Mouse (Mus musculus) forebrain, embryonic 10.5 days (tissue): ENCODE results near the gene Polr3gl. TPM values are rescaled to one million over a fixed set of nuclear protein-coding genes. Genes with fewer than 3 reads are reported as not detected.
"Not testable (repeated sequence)": the region's sequence is repeated elsewhere in the genome, so short reads cannot be mapped to it uniquely, and the experiment has no call there.

Source experiments
- DNase-seq: peaks from one replicate; pipeline ENCODE4 v3.0.0-alpha.2; 2017; ENCODE audit warnings: low spot score; ENCODE audit errors: extremely low spot score
- H3K27ac ChIP-seq: fragments of 300-500 bp; sonication (generic); 2 replicates; pipeline ENCODE4 v1.5.1; 2016; ENCODE audit warnings: mild to moderate bottlenecking
- H3K27me3 ChIP-seq: fragments of 300-500 bp; sonication (generic); 2 replicates; pipeline ENCODE4 v1.6.1; 2016; ENCODE audit warnings: mild to moderate bottlenecking; ENCODE audit not compliant: poor library complexity, severe bottlenecking
- H3K36me3 ChIP-seq: fragments of 300-500 bp; sonication (generic); replicated peaks from 2 replicates; pipeline ENCODE4 v1.6.1; 2016; ENCODE audit warnings: mild to moderate bottlenecking, moderate library complexity
- H3K4me1 ChIP-seq: fragments of 300-500 bp; sonication (generic); 2 replicates; pipeline ENCODE4 v1.6.1; 2016
- H3K4me3 ChIP-seq: fragments of 300-500 bp; sonication (generic); 2 replicates; pipeline ENCODE4 v1.5.1; 2016; ENCODE audit warnings: mild to moderate bottlenecking, moderate library complexity
- H3K9me3 ChIP-seq: fragments of 300-500 bp; sonication (generic); 2 replicates; pipeline ENCODE4 v1.6.1; 2016; ENCODE audit warnings: mild to moderate bottlenecking, moderate library complexity
- WGBS: fragments of 180-500 bp; shearing (Covaris S2); methylation state at CpG from one replicate; pipeline ENCODE4 v1.1.7; 2016; 5-methylcytosine and 5-hydroxymethylcytosine counted together
- polyA plus RNA-seq: library from polyadenylated mRNA; unstranded; fragments of >200 nt; fragmentation: Nextera tagmentation; extraction: Ambion mirVana; gene quantifications from 2 replicates; pipeline ENCODE4 v1.2.1, GENCODE M21; 2016

Polr3gl gene
- polyA plus RNA-seq, result 23.8 and 27.3 TPM in 2 replicates

- no peaks in the 10 kb centered on the region for H3K9me3 ChIP-seq
- peak within 1 kb of the TSS; percentile 89 for H3K27ac ChIP-seq
- peak within 1 kb of the TSS; percentile 67 for H3K4me3 ChIP-seq
- peaks cover 45% of the 10 kb centered on the region for H3K27me3 ChIP-seq
- peak; percentile 94 for DNase-seq
- H3K4me1 ChIP-seq, result peaks cover 55% of the 10 kb centered on the region
- H3K36me3 ChIP-seq, result 0 out of 2 replicates have a peak, but pooled peaks cover 4% of the 10 kb centered on the region
- WGBS, result 0% methylated on average over 35 of the region's 38 CpGs
Observed at GRCm38 (mm10) chr3:96593790-96594560, at the start of gene Polr3gl. TSS of gene Polr3gl (minus strand) at chr3:96594181.

- peaks cover 57% of the 10 kb centered on the region for H3K36me3 ChIP-seq
Observed at GRCm38 (mm10) chr3:96639219-96639618, 45.2 kb upstream of the Polr3gl start.

GRCm38 (mm10) chr3:96636448-96636847 is 42.5 kb upstream of the Polr3gl start:
- Histone ChIP-seq H3K27me3 (no peaks in the 10 kb centered on the region), H3K27ac (peak overlapping the region; percentile 94; the same call in 1 of the 2 replicates), H3K36me3 (peaks cover 67% of the 10 kb centered on the region), H3K9me3 (no peaks in the 10 kb centered on the region), H3K4me1 (peaks cover 27% of the 10 kb centered on the region), H3K4me3 (peak overlapping the region; percentile 94)
- DNase-seq, result no peak
- 71% methylated on average over 11 of the region's 11 CpGs for WGBS

More at GRCm38 (mm10) chr3:96639219-96639618, 45.2 kb upstream of the Polr3gl start:
- Histone ChIP-seq H3K27me3 (no peaks in the 10 kb centered on the region), H3K9me3 (no peaks in the 10 kb centered on the region), H3K4me3 (no peak overlapping the region), H3K4me1 (peaks cover 27% of the 10 kb centered on the region), H3K27ac (no peak overlapping the region)
- DNase-seq, result peak; percentile 55
- WGBS, result 74% methylated on average over 1 of the region's 1 CpGs

- WGBS, result 13% methylated on average over 15 of the region's 15 CpGs
- H3K36me3 ChIP-seq, result peaks cover 67% of the 10 kb centered on the region
- no peak for DNase-seq
- H3K4me1 ChIP-seq, result peaks cover 32% of the 10 kb centered on the region
- H3K4me3 ChIP-seq, result peak overlapping the region; percentile 94
- H3K27ac ChIP-seq, result peak overlapping the region; percentile 94
- no peaks in the 10 kb centered on the region for H3K9me3 ChIP-seq
- H3K27me3 ChIP-seq, result no peaks in the 10 kb centered on the region
Observed at GRCm38 (mm10) chr3:96635906-96636305, 41.9 kb upstream of the Polr3gl start.

GRCm38 (mm10) chr3:96634928-96635879 is 41.2 kb upstream of the Polr3gl start, which contains the start of the genes Pex11b and Gm42957:
TSS of gene Pex11b (plus strand) at chr3:96635376.
TSS of gene Gm42957 (plus strand) at chr3:96635474.
- WGBS, result 2% methylated on average over 60 of the region's 60 CpGs
- Histone ChIP-seq H3K4me1 (peaks cover 37% of the 10 kb centered on the region), H3K27me3 (no peaks in the 10 kb centered on the region), H3K36me3 (peaks cover 66% of the 10 kb centered on the region), H3K27ac (peak within 1 kb of the TSS; percentile 94), H3K9me3 (no peaks in the 10 kb centered on the region), H3K4me3 (peak within 1 kb of the TSS; percentile 94)
- DNase-seq, result peak; percentile 75

- H3K4me3 ChIP-seq, result no peak overlapping the region
- WGBS, result 88% methylated on average over 1 of the region's 1 CpGs
- peaks cover 41% of the 10 kb centered on the region for H3K4me1 ChIP-seq
- H3K27ac ChIP-seq, result no peak overlapping the region
- H3K9me3 ChIP-seq, result no peaks in the 10 kb centered on the region
- no peaks in the 10 kb centered on the region for H3K27me3 ChIP-seq
- H3K36me3 ChIP-seq, result peaks cover 54% of the 10 kb centered on the region
- DNase-seq, result no peak
Observed at GRCm38 (mm10) chr3:96634015-96634414, 40.0 kb upstream of the Polr3gl start.

- H3K4me3 ChIP-seq, result no peak overlapping the region
- no peak for DNase-seq
- no peaks in the 10 kb centered on the region for H3K9me3 ChIP-seq
Observed at GRCm38 (mm10) chr3:96632058-96632457, 38.1 kb upstream of the Polr3gl start.

GRCm38 (mm10) chr3:96629729-96630600 is 36.0 kb upstream of the Polr3gl start, which contains the start of gene Rbm8a:
TSS of gene Rbm8a (plus strand) at chr3:96629933.
- Histone ChIP-seq H3K4me3 (peak within 1 kb of the TSS; percentile 77), H3K27me3 (no peaks in the 10 kb centered on the region), H3K27ac (peak within 1 kb of the TSS; percentile 95), H3K9me3 (no peaks in the 10 kb centered on the region), H3K4me1 (peaks cover 26% of the 10 kb centered on the region), H3K36me3 (peaks cover 58% of the 10 kb centered on the region)
- under 1% methylated on average over 48 of the region's 48 CpGs for WGBS
- peak; percentile 97 for DNase-seq

More at GRCm38 (mm10) chr3:96632058-96632457, 38.1 kb upstream of the Polr3gl start:
- H3K4me1 ChIP-seq, result peaks cover 44% of the 10 kb centered on the region
- H3K27ac ChIP-seq, result no peak overlapping the region
- peaks cover 45% of the 10 kb centered on the region for H3K36me3 ChIP-seq
- no peaks in the 10 kb centered on the region for H3K27me3 ChIP-seq

GRCm38 (mm10) chr3:96623201-96623600 is 29.2 kb upstream of the Polr3gl start:
- Histone ChIP-seq H3K4me3 (no peak overlapping the region), H3K36me3 (peaks cover 81% of the 10 kb centered on the region), H3K27me3 (no peaks in the 10 kb centered on the region), H3K4me1 (no peaks in the 10 kb centered on the region), H3K27ac (no peak overlapping the region), H3K9me3 (no peaks in the 10 kb centered on the region)
- WGBS, result 90% methylated on average over 4 of the region's 4 CpGs
- no peak for DNase-seq

GRCm38 (mm10) chr3:96617941-96618340 is 24.0 kb upstream of the Polr3gl start:
- peaks cover 80% of the 10 kb centered on the region for H3K36me3 ChIP-seq
- DNase-seq, result no peak
- H3K4me3 ChIP-seq, result no peak overlapping the region
- H3K27me3 ChIP-seq, result no peaks in the 10 kb centered on the region
- H3K4me1 ChIP-seq, result no peaks in the 10 kb centered on the region
- no peaks in the 10 kb centered on the region for H3K9me3 ChIP-seq
- 90% methylated on average over 3 of the region's 3 CpGs for WGBS
- no peak overlapping the region for H3K27ac ChIP-seq

- no peak for DNase-seq
- no peaks in the 10 kb centered on the region for H3K9me3 ChIP-seq
- no peak overlapping the region for H3K27ac ChIP-seq
- peaks cover 39% of the 10 kb centered on the region for H3K36me3 ChIP-seq
- H3K4me1 ChIP-seq, result peaks cover 29% of the 10 kb centered on the region
- no peaks in the 10 kb centered on the region for H3K27me3 ChIP-seq
- no peak overlapping the region for H3K4me3 ChIP-seq
- WGBS, result 89% methylated on average over 4 of the region's 4 CpGs
Observed at GRCm38 (mm10) chr3:96606618-96607017, 12.6 kb upstream of the Polr3gl start.

- H3K36me3 ChIP-seq, result peaks cover 39% of the 10 kb centered on the region
- WGBS, result 88% methylated on average over 4 of the region's 4 CpGs
- H3K27me3 ChIP-seq, H3K9me3 ChIP-seq, DNase-seq, H3K4me3 ChIP-seq, H3K27ac ChIP-seq: not testable (repeated sequence)
- H3K4me1 ChIP-seq, result peaks cover 34% of the 10 kb centered on the region
Observed at GRCm38 (mm10) chr3:96606007-96606406, 12.0 kb upstream of the Polr3gl start.
